Mouse (Mus musculus) cerebellum, adult 2 months (tissue): ENCODE measurements at regions not wholly inside any gene's neighbourhood (a gene's known extent, or its start where the extent isn't known, plus 50 kb on each side); places are given as distances from the start of the nearest gene placed in this dataset.
A peak's percentile ranks its signal among the peaks of the same experiment; 100 is the strongest.

Source experiments
- DNase-seq, 2 experiments: peaks; one replicate each; pipeline ENCODE4 v3.0.0; 2021
- H3K27ac ChIP-seq: fragments of 200-500 bp; 2 replicates; pipeline ENCODE4 v1.5.1; 2012; ENCODE audit warnings: low read length, control low read depth, inconsistent platforms; ENCODE audit not compliant: insufficient read depth
- H3K27me3 ChIP-seq: fragments of 200-500 bp; 2 replicates; pipeline ENCODE4 v1.6.1; 2012; ENCODE audit warnings: inconsistent platforms, mild to moderate bottlenecking, low read length, moderate library complexity; ENCODE audit not compliant: control insufficient read depth, insufficient read depth
- H3K4me1 ChIP-seq: fragments of 200-500 bp; 2 replicates; pipeline ENCODE4 v1.6.1; 2011; ENCODE audit warnings: low read length; ENCODE audit not compliant: control insufficient read depth, insufficient read depth
- H3K4me3 ChIP-seq: fragments of 200-500 bp; replicated peaks from 2 replicates; pipeline ENCODE3; 2011; ENCODE audit warnings: mild to moderate bottlenecking, low read depth, low read length, control low read depth; ENCODE audit not compliant: insufficient read depth
- CTCF ChIP-seq: fragments of 200-500 bp; IDR thresholded peaks from 2 replicates; pipeline ENCODE4 v1.5.1; 2011; ENCODE audit warnings: low read depth, mild to moderate bottlenecking, control low read depth, low read length, moderate library complexity, borderline replicate concordance; ENCODE audit not compliant: insufficient read depth
- POLR2A ChIP-seq: fragments of 200-500 bp; IDR thresholded peaks from 2 replicates; pipeline ENCODE4 v1.6.1; 2011; ENCODE audit warnings: low read length, control low read depth, borderline replicate concordance; ENCODE audit not compliant: insufficient read depth
- WGBS: fragments of 180-500 bp; shearing (Covaris S2); methylation state at CpG from one replicate; pipeline ENCODE4 v1.1.7; 2018; 5-methylcytosine and 5-hydroxymethylcytosine counted together

GRCm38 (mm10) chr6:64797600-64797999, 68.7 kb downstream of the Atoh1 start:
- 37% methylated on average over 3 of the region's 3 CpGs for WGBS
- H3K27ac ChIP-seq = no peak overlapping the region
- no peaks in the 10 kb centered on the region for H3K27me3 ChIP-seq
- TF ChIP-seq POLR2A (no peak), CTCF (no peak)
- no peaks in the 10 kb centered on the region for H3K4me1 ChIP-seq
- DNase-seq = no peak
- no peak overlapping the region for H3K4me3 ChIP-seq

GRCm38 (mm10) chr6:64798804-64799203, 69.9 kb downstream of the Atoh1 start:
- Histone ChIP-seq H3K27me3 (no peaks in the 10 kb centered on the region), H3K4me1 (no peaks in the 10 kb centered on the region), H3K4me3 (no peak overlapping the region), H3K27ac (no peak overlapping the region)
- no peak for DNase-seq
- TF ChIP-seq CTCF (no peak), POLR2A (no peak)
- 29% methylated on average over 5 of the region's 5 CpGs for WGBS

GRCm38 (mm10) chr6:64799306-64800001, 70.5 kb downstream of the Atoh1 start:
- Histone ChIP-seq H3K27ac (no peak overlapping the region), H3K27me3 (no peaks in the 10 kb centered on the region), H3K4me3 (peak overlapping the region; percentile 34), H3K4me1 (no peaks in the 10 kb centered on the region)
- WGBS = 2% methylated on average over 22 of the region's 22 CpGs
- DNase-seq = peak; percentile 3 to 7
- TF ChIP-seq POLR2A (no peak), CTCF (no peak)

GRCm38 (mm10) chr6:64800965-64801364, 72.0 kb downstream of the Atoh1 start:
- Histone ChIP-seq H3K4me3 (no peak overlapping the region), H3K27me3 (no peaks in the 10 kb centered on the region), H3K27ac (no peak overlapping the region), H3K4me1 (no peaks in the 10 kb centered on the region)
- TF ChIP-seq CTCF (no peak), POLR2A (no peak)
- 50% methylated on average over 3 of the region's 3 CpGs for WGBS
- DNase-seq = no peak

GRCm38 (mm10) chr6:64815115-64815514, 86.2 kb downstream of the Atoh1 start:
- no peak for DNase-seq
- no peak overlapping the region for H3K4me3 ChIP-seq
- WGBS = 90% methylated on average over 1 of the region's 1 CpGs
- TF ChIP-seq CTCF = no peak
- H3K27ac ChIP-seq = no peak overlapping the region
- H3K27me3 ChIP-seq = no peaks in the 10 kb centered on the region
- H3K4me1 ChIP-seq = no peaks in the 10 kb centered on the region

GRCm38 (mm10) chr6:64849097-64849648, 120.2 kb downstream of the Atoh1 start:
- no peaks in the 10 kb centered on the region for H3K27me3 ChIP-seq
- no peak overlapping the region for H3K4me3 ChIP-seq
- WGBS = 15% methylated on average over 4 of the region's 4 CpGs
- H3K4me1 ChIP-seq = no peaks in the 10 kb centered on the region
- no peak overlapping the region for H3K27ac ChIP-seq
- no peak for TF ChIP-seq CTCF
- no peak for TF ChIP-seq POLR2A
- no peak for DNase-seq

- DNase-seq = no peak
- TF ChIP-seq POLR2A (no peak), CTCF (no peak)
- no peaks in the 10 kb centered on the region for H3K4me1 ChIP-seq
- H3K4me3 ChIP-seq = no peak overlapping the region
- WGBS = 84% methylated on average over 4 of the region's 4 CpGs
- H3K27me3 ChIP-seq = no peaks in the 10 kb centered on the region
- no peak overlapping the region for H3K27ac ChIP-seq
Observed at GRCm38 (mm10) chr6:64862901-64863300, 134.0 kb downstream of the Atoh1 start.

- WGBS = 92% methylated on average over 5 of the region's 5 CpGs
- TF ChIP-seq POLR2A (no peak), CTCF (no peak)
- DNase-seq = no peak
- no peak overlapping the region for H3K27ac ChIP-seq
- H3K27me3 ChIP-seq = no peaks in the 10 kb centered on the region
- no peaks in the 10 kb centered on the region for H3K4me1 ChIP-seq
- no peak overlapping the region for H3K4me3 ChIP-seq
Observed at GRCm38 (mm10) chr6:64896420-64896819, 146.0 kb upstream of the Smarcad1 start.
